22 mouse cellular contexts compared by ENCODE assay signal in the genomic region with DNA sequence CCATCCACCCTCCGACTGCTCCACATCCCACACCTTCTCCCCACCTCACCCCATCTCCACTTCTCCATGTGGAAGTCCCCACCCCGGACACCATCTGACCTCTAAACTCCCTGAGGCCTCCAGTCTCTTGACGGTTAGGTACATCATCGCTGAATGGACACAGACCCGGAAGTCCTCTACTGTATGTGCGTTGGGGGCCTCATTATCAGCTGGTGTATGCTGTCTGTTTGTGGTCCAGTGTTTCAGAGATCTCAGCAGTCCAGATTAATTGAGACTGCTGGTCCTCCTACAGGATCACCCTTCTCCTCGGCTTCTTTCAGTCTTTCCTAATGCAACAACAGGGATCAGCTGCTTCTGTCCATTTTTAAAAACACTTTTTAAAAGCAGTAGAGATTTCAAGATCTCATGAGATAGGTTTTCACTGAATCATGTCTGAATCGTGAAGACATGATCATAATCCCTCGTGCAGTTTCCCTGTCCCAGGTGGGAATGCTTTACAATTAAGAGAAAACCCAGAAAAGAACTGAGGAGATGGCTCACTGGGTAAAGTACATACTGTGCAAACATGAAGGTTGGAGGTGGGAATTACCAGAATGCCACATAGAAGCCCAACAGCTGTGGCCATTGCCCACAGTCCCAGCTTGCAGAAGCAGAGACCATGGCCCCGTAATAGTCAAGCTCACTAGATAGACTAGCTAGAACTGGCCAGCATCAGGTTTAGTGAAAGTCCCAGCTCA. TPM values are rescaled to one million over a fixed set of nuclear protein-coding genes. Genes with fewer than 3 reads are reported as not detected.
DNase-seq lines count a peak whose midpoint lies in the region; ATAC-seq lines count a peak whose summit lies in the region.
"Had no signal": no experiment of that assay in that cellular context is flagged by ENCODE, and none has a peak within 500 bp of the region (broad histone marks: within the 10 kb centered on the region; RNA-seq: fewer than 3 reads in every experiment).

No protein-coding gene starts in this region.

- H3K36me3 ChIP-seq in limb, embryonic 11.5 days (ENCODE audit: control insufficient read depth, insufficient read depth, low read length): no peaks in the 10 kb centered on the region
- H3K36me3 ChIP-seq in limb, embryonic 10.5 days: no peaks in the 10 kb centered on the region
- H3K36me3 ChIP-seq in liver, embryonic 11.5 days (ENCODE audit: control insufficient read depth, insufficient read depth, low read length): no peaks in the 10 kb centered on the region; the same call in 1 of the 2 replicates
- H3K36me3 ChIP-seq in liver, embryonic 15.5 days (replicated peaks): no peaks in the 10 kb centered on the region
- H3K36me3 ChIP-seq: embryonic facial prominence, embryonic 12.5 days; forebrain, embryonic 15.5 days; heart, embryonic 10.5 days had no signal

- no peak for ATAC-seq in limb, embryonic 11.5 days (ENCODE audit: insufficient number of reproducible peaks, low FRiP score, low TSS enrichment, low read depth)
- ATAC-seq in liver, embryonic 11.5 days (replicated peaks; ENCODE audit: low FRiP score): no peak
- 0 out of 2 replicates have a peak, but pooled peaks have one; percentile 19 for ATAC-seq in liver, embryonic 15.5 days (ENCODE audit: insufficient read depth)
- ATAC-seq: activated CD4-positive, CD25-positive, alpha-beta regulatory T cell, adult 4 months; forebrain, embryonic 15.5 days; Patski had no signal

- WGBS in limb, embryonic 11.5 days: 95% methylated on average over 10 of the region's 10 CpGs
- 94% methylated on average over 10 of the region's 10 CpGs for WGBS in limb, embryonic 10.5 days
- WGBS in liver, embryonic 11.5 days: 76% methylated on average over 10 of the region's 10 CpGs
- 35% methylated on average over 10 of the region's 10 CpGs for WGBS in liver, embryonic 15.5 days (ENCODE audit: insufficient replicate concordance)

- no peak overlapping the region for H3K4me3 ChIP-seq in limb, embryonic 11.5 days (ENCODE audit: low read depth, low read length)
- no peak overlapping the region for H3K4me3 ChIP-seq in limb, embryonic 10.5 days
- H3K4me3 ChIP-seq in liver, embryonic 11.5 days (ENCODE audit: low read depth, low read length): no peak overlapping the region
- H3K4me3 ChIP-seq in liver, embryonic 15.5 days (replicated peaks): no peak overlapping the region
- H3K4me3 ChIP-seq: embryonic facial prominence, embryonic 12.5 days; forebrain, embryonic 15.5 days; heart, embryonic 10.5 days; hindbrain, embryonic 10.5 days had no signal

- H3K27ac ChIP-seq in limb, embryonic 11.5 days (replicated peaks; ENCODE audit: low read depth, low read length): no peak overlapping the region
- H3K27ac ChIP-seq in limb, embryonic 10.5 days: no peak overlapping the region
- no peak overlapping the region for H3K27ac ChIP-seq in liver, embryonic 11.5 days (ENCODE audit: low read depth, low read length)
- H3K27ac ChIP-seq in liver, embryonic 15.5 days (replicated peaks): 0 out of 2 replicates have a peak overlapping the region, but pooled peaks have one; percentile 29
- H3K27ac ChIP-seq: embryonic facial prominence, embryonic 12.5 days; forebrain, embryonic 15.5 days; heart, embryonic 10.5 days; hindbrain, embryonic 10.5 days; hindbrain, embryonic 14.5 days had no signal

- DNase-seq in limb, embryonic 11.5 days (ENCODE audit: low spot score): peak; percentile 13
- no peak for DNase-seq in limb, embryonic 10.5 days (ENCODE audit: low spot score)
- DNase-seq in liver, embryonic 11.5 days (ENCODE audit: low spot score): no peak
- no peak for DNase-seq in ovary, adult 18-20 months (ENCODE audit: low spot score)
- DNase-seq in frontal cortex, postnatal 10 days (ENCODE audit: low spot score in 2 of 2): no peak
- DNase-seq in embryo, embryonic 10.5 days (ENCODE audit: low spot score): no peak
- DNase-seq: adrenal gland, postnatal 14 days; cerebellum, adult 18-20 months; cerebellum, postnatal 10 days; gastrocnemius, postnatal 10 days; heart, adult 18-20 months; heart, postnatal 10 days had no signal

- H3K4me1 ChIP-seq in limb, embryonic 11.5 days (ENCODE audit: control insufficient read depth, insufficient read depth, low read length): peaks cover 3% of the 10 kb centered on the region; the same call in 1 of the 2 replicates
- peaks cover 17% of the 10 kb centered on the region for H3K4me1 ChIP-seq in limb, embryonic 10.5 days
- peaks cover 8% of the 10 kb centered on the region for H3K4me1 ChIP-seq in liver, embryonic 11.5 days (replicated peaks; ENCODE audit: control insufficient read depth, insufficient read depth, low read length)
- H3K4me1 ChIP-seq in liver, embryonic 15.5 days (replicated peaks): peaks cover 32% of the 10 kb centered on the region

- no peaks in the 10 kb centered on the region for H3K27me3 ChIP-seq in limb, embryonic 11.5 days (ENCODE audit: control insufficient read depth, insufficient read depth, low read length)
- no peaks in the 10 kb centered on the region for H3K27me3 ChIP-seq in limb, embryonic 10.5 days (ENCODE audit: low read depth, poor library complexity, severe bottlenecking)
- no peaks in the 10 kb centered on the region for H3K27me3 ChIP-seq in liver, embryonic 11.5 days (replicated peaks; ENCODE audit: control insufficient read depth, insufficient read depth, low read length)
- H3K27me3 ChIP-seq in liver, embryonic 15.5 days: no peaks in the 10 kb centered on the region
- H3K27me3 ChIP-seq: embryonic facial prominence, embryonic 12.5 days; forebrain, embryonic 15.5 days; Patski had no signal

- H3K9ac ChIP-seq in limb, embryonic 11.5 days (ENCODE audit: low read length): no peak overlapping the region
- H3K9ac ChIP-seq in liver, embryonic 11.5 days (ENCODE audit: low read depth, low read length): no peak overlapping the region
- no peak overlapping the region for H3K9ac ChIP-seq in liver, embryonic 15.5 days
- H3K9ac ChIP-seq: embryonic facial prominence, embryonic 12.5 days; forebrain, embryonic 15.5 days; hindbrain, embryonic 14.5 days had no signal

- H3K4me2 ChIP-seq in limb, embryonic 11.5 days (ENCODE audit: low read depth, severe bottlenecking): no peak overlapping the region
- peak overlapping the region; percentile 33 for H3K4me2 ChIP-seq in liver, embryonic 11.5 days
- H3K4me2 ChIP-seq in liver, embryonic 15.5 days: peak overlapping the region; percentile 48
- H3K4me2 ChIP-seq: embryonic facial prominence, embryonic 12.5 days; forebrain, embryonic 15.5 days; hindbrain, embryonic 14.5 days had no signal

- H3K9me3 ChIP-seq in limb, embryonic 11.5 days (ENCODE audit: control insufficient read depth, low read length): no peaks in the 10 kb centered on the region
- H3K9me3 ChIP-seq in limb, embryonic 10.5 days (replicated peaks): no peaks in the 10 kb centered on the region
- no peaks in the 10 kb centered on the region for H3K9me3 ChIP-seq in liver, embryonic 11.5 days (ENCODE audit: control insufficient read depth, low read length)
- no peaks in the 10 kb centered on the region for H3K9me3 ChIP-seq in liver, embryonic 15.5 days (replicated peaks)
- H3K9me3 ChIP-seq: embryonic facial prominence, embryonic 12.5 days; forebrain, embryonic 15.5 days; heart, embryonic 10.5 days; hindbrain, embryonic 10.5 days had no signal

RNA-seq across cellular contexts. Expression of a gene that starts 4.2 kb away (rescaled TPM):
- polyA plus RNA-seq in limb, embryonic 11.5 days (2014; fragmentation: Nextera tagmentation; extraction: Ambion mirVana): 31.9 and 32.1 TPM in 2 replicates
- 34.2 and 34.8 TPM in 2 replicates for polyA plus RNA-seq in limb, embryonic 10.5 days (2016; fragmentation: Nextera tagmentation; extraction: Ambion mirVana)
- 35.4 and 36.9 TPM in 2 replicates for polyA plus RNA-seq in liver, embryonic 11.5 days (2014; fragmentation: Nextera tagmentation; extraction: Ambion mirVana)
- 25.5 and 26.3 TPM in 2 replicates for polyA plus RNA-seq in liver, embryonic 15.5 days (2015; fragmentation: Nextera tagmentation; extraction: Ambion mirVana)

RNA-seq across cellular contexts. Expression of a gene that starts 21.6 kb away (rescaled TPM):
- 0.23 TPM in 1 of 2 replicates, not detected in the other for polyA plus RNA-seq in limb, embryonic 11.5 days (2014; fragmentation: Nextera tagmentation; extraction: Ambion mirVana)
- polyA plus RNA-seq in limb, embryonic 10.5 days (2016; fragmentation: Nextera tagmentation; extraction: Ambion mirVana): 0.35 TPM in 1 of 2 replicates, not detected in the other
- polyA plus RNA-seq in liver, embryonic 11.5 days (2014; fragmentation: Nextera tagmentation; extraction: Ambion mirVana): 0.55 and 0.60 TPM in 2 replicates
- polyA plus RNA-seq in liver, embryonic 15.5 days (2015; fragmentation: Nextera tagmentation; extraction: Ambion mirVana): 0.48 and 0.64 TPM in 2 replicates
- polyA plus RNA-seq: activated CD4-positive, CD25-positive, alpha-beta regulatory T cell, adult 4 months had no signal

RNA-seq across cellular contexts. Expression of a gene that starts 55.4 kb away (rescaled TPM):
- polyA plus RNA-seq in limb, embryonic 11.5 days (2014; fragmentation: Nextera tagmentation; extraction: Ambion mirVana): not detected in 2 replicates
- polyA plus RNA-seq in limb, embryonic 10.5 days (2016; fragmentation: Nextera tagmentation; extraction: Ambion mirVana): not detected in 2 replicates
- not detected in 2 replicates for polyA plus RNA-seq in liver, embryonic 11.5 days (2014; fragmentation: Nextera tagmentation; extraction: Ambion mirVana)
- polyA plus RNA-seq in liver, embryonic 15.5 days (2015; fragmentation: Nextera tagmentation; extraction: Ambion mirVana): not detected in 2 replicates
- polyA plus RNA-seq: activated CD4-positive, CD25-positive, alpha-beta regulatory T cell, adult 4 months; embryonic facial prominence, embryonic 12.5 days; forebrain, embryonic 11.5 days; forebrain, embryonic 15.5 days; heart, embryonic 10.5 days; heart, embryonic 14.5 days; hindbrain, embryonic 10.5 days; hindbrain, embryonic 14.5 days; Patski had no signal
